ENCODE assay signal across 9 mouse cellular contexts in genomic region chr1:65010153-65010552, GRCm38 (mm10). TPM values are rescaled to one million over a fixed set of nuclear protein-coding genes. Genes with fewer than 3 reads are reported as not detected.
DNase-seq lines count a peak whose midpoint lies in the region; ATAC-seq and TF ChIP-seq lines count a peak whose summit lies in the region.
"Had no signal": no experiment of that assay in that cellular context is flagged by ENCODE, and none has a peak within 500 bp of the region (broad histone marks: within the 10 kb centered on the region; RNA-seq: fewer than 3 reads in every experiment).

No protein-coding gene starts in this region.

- H3K27me3 ChIP-seq in forebrain, embryonic 11.5 days (ENCODE audit: control insufficient read depth, insufficient read depth, low read length): no peaks in the 10 kb centered on the region
- no peaks in the 10 kb centered on the region for H3K27me3 ChIP-seq in hindbrain, embryonic 11.5 days (ENCODE audit: control insufficient read depth, insufficient read depth, low read length)

- no peak overlapping the region for H3K9ac ChIP-seq in ES-E14 (ENCODE audit: insufficient read depth, low read depth, low read length, poor library complexity, severe bottlenecking)
- H3K9ac ChIP-seq in forebrain, embryonic 11.5 days (ENCODE audit: low read length): no peak overlapping the region
- no peak overlapping the region for H3K9ac ChIP-seq in hindbrain, embryonic 11.5 days (ENCODE audit: low read depth, low read length)

- no peak overlapping the region for H3K4me2 ChIP-seq in forebrain, embryonic 11.5 days (ENCODE audit: low read depth, low read length, severe bottlenecking)
- no peak overlapping the region for H3K4me2 ChIP-seq in hindbrain, embryonic 11.5 days (replicated peaks; ENCODE audit: low read depth, low read length)

- ATAC-seq in forebrain, embryonic 11.5 days (replicated peaks; ENCODE audit: low FRiP score): peak; percentile 71
- ATAC-seq in hindbrain, embryonic 11.5 days (ENCODE audit: low FRiP score): peak; percentile 71; the same call in 1 of the 2 replicates

- in situ Hi-C loops in ES-E14 (cut with MboI; ENCODE audit: low sequenced_read_pairs in 2 of 2, unreplicated experiment in 2 of 2): no loop called here

- DNase-seq in ES-E14 (ENCODE audit: low read depth, low spot score): peak; percentile 76
- DNase-seq in brain, embryonic 18.5 days (ENCODE audit: low read depth, low spot score): peak; percentile 58
- DNase-seq in forebrain, embryonic 11.5 days (ENCODE audit: low spot score): peak; percentile 77
- DNase-seq in hindbrain, embryonic 11.5 days (ENCODE audit: low spot score): peak; percentile 85
- peak; percentile 19 to 41 for DNase-seq in layer of hippocampus, adult 8-10 months (ENCODE audit: low spot score in 2 of 2)
- peak; percentile 74 for DNase-seq in lung, postnatal 14 days
- DNase-seq in right cerebral cortex, adult 2 months (ENCODE audit: low spot score in 2 of 2): peak; percentile 58 to 75
- DNase-seq in yolk sac, embryonic 10.5 days (ENCODE audit: low spot score): peak; percentile 60

- H3K36me3 ChIP-seq in ES-E14 (ENCODE audit: control insufficient read depth, insufficient read depth, low read length, poor library complexity, severe bottlenecking): no peaks in the 10 kb centered on the region
- no peaks in the 10 kb centered on the region for H3K36me3 ChIP-seq in forebrain, embryonic 11.5 days (ENCODE audit: control insufficient read depth, insufficient read depth, low read length)
- no peaks in the 10 kb centered on the region for H3K36me3 ChIP-seq in hindbrain, embryonic 11.5 days (ENCODE audit: control insufficient read depth, insufficient read depth, low read length)

- no peaks in the 10 kb centered on the region for H3K9me3 ChIP-seq in ES-E14 (ENCODE audit: control insufficient read depth, insufficient read depth, low read depth, low read length)
- no peaks in the 10 kb centered on the region; the same call in 1 of the 2 replicates for H3K9me3 ChIP-seq in forebrain, embryonic 11.5 days (ENCODE audit: control insufficient read depth, low read length)
- H3K9me3 ChIP-seq in hindbrain, embryonic 11.5 days (ENCODE audit: control insufficient read depth, low read length): no peaks in the 10 kb centered on the region

- no peak overlapping the region for H3K27ac ChIP-seq in ES-E14 (ENCODE audit: insufficient read depth, low read depth, low read length, poor library complexity, severe bottlenecking)
- H3K27ac ChIP-seq in forebrain, embryonic 11.5 days (ENCODE audit: low read depth, low read length): no peak overlapping the region
- no peak overlapping the region for H3K27ac ChIP-seq in hindbrain, embryonic 11.5 days (ENCODE audit: low read depth, low read length)
- H3K27ac ChIP-seq: macrophage had no signal

- no peak overlapping the region for H3K4me3 ChIP-seq in ES-E14 (ENCODE audit: insufficient read depth in 1 of 2, low read depth in 1 of 2, low read length in 2 of 2, poor library complexity in 1 of 2, severe bottlenecking in 1 of 2)
- H3K4me3 ChIP-seq in forebrain, embryonic 11.5 days (ENCODE audit: low read depth, low read length): no peak overlapping the region
- H3K4me3 ChIP-seq in hindbrain, embryonic 11.5 days (ENCODE audit: low read depth, low read length): no peak overlapping the region

- 0 out of 4 replicates have a peak, but pooled peaks cover 0 to 3% of the 10 kb centered on the region in 2 experiments for H3K4me1 ChIP-seq in ES-E14 (ENCODE audit: control insufficient read depth in 2 of 2, insufficient read depth in 2 of 2, low read length in 2 of 2, poor library complexity in 1 of 2)
- H3K4me1 ChIP-seq in forebrain, embryonic 11.5 days (replicated peaks; ENCODE audit: control insufficient read depth, insufficient read depth, low read length): no peaks in the 10 kb centered on the region
- H3K4me1 ChIP-seq in hindbrain, embryonic 11.5 days (replicated peaks; ENCODE audit: control insufficient read depth, insufficient read depth, low read length): no peaks in the 10 kb centered on the region

- 13% methylated on average over 9 of the region's 9 CpGs for WGBS in forebrain, embryonic 11.5 days
- WGBS in hindbrain, embryonic 11.5 days: 15% methylated on average over 9 of the region's 9 CpGs

TF ChIP-seq in ES-E14, 5 proteins besides CTCF, POLR2A, EP300 and RAD21:
- TF ChIP-seq ZC3H11A (IDR thresholded peaks at IDR 0.05; ENCODE audit: borderline replicate concordance, low read depth, low read length): peak; percentile 99
- TF ChIP-seq MAFK (IDR thresholded peaks at IDR 0.05; ENCODE audit: insufficient read depth, low read depth, low read length): no peak
- 0 out of 2 replicates have a peak, but pooled peaks have one; percentile 15 for TF ChIP-seq ZNF384 (IDR thresholded peaks at IDR 0.05; ENCODE audit: low read depth, low read length)

RNA-seq across cellular contexts. Expression of gene Akr1cl, which starts 22.4 kb away (rescaled TPM):
- 0.37 and 1.6 TPM in 2 replicates for total RNA-seq in ES-E14 (2012; rRNA removed)
- 0.24 TPM in 1 of 2 replicates, not detected in the other for polyA plus RNA-seq in forebrain, embryonic 11.5 days (2014; fragmentation: Nextera tagmentation; extraction: Ambion mirVana)
- polyA plus RNA-seq in hindbrain, embryonic 11.5 days (2014; fragmentation: Nextera tagmentation; extraction: Ambion mirVana): 0.36 and 0.68 TPM in 2 replicates
- under 1 TPM in 3 of 4 experiments, not detected in 1; 0.47 to 0.57 (median 0.54) TPM for total RNA-seq in layer of hippocampus, adult 8-10 months (2022)
- polyA plus RNA-seq: macrophage had no signal

RNA-seq across cellular contexts. Expression of gene Cryge, which starts 40.8 kb away (rescaled TPM):
- total RNA-seq in ES-E14 (2012; rRNA removed): 0.42 and 4.3 TPM in 2 replicates
- polyA plus RNA-seq in forebrain, embryonic 11.5 days (2014; fragmentation: Nextera tagmentation; extraction: Ambion mirVana): 0.29 TPM in 1 of 2 replicates, not detected in the other
- 0.33 TPM in 1 of 2 replicates, not detected in the other for polyA plus RNA-seq in hindbrain, embryonic 11.5 days (2014; fragmentation: Nextera tagmentation; extraction: Ambion mirVana)
- not detected for total RNA-seq in layer of hippocampus, adult 8-10 months (2022)
- polyA plus RNA-seq: macrophage had no signal

RNA-seq across cellular contexts. Expression of gene Crygd, which starts 53.1 kb away (rescaled TPM):
- 1.6 TPM in 1 of 2 replicates, not detected in the other for total RNA-seq in ES-E14 (2012; rRNA removed)
- polyA plus RNA-seq in forebrain, embryonic 11.5 days (2014; fragmentation: Nextera tagmentation; extraction: Ambion mirVana): not detected in 2 replicates
- not detected in 2 replicates for polyA plus RNA-seq in hindbrain, embryonic 11.5 days (2014; fragmentation: Nextera tagmentation; extraction: Ambion mirVana)
- total RNA-seq in layer of hippocampus, adult 8-10 months (2022): not detected
- polyA plus RNA-seq: macrophage had no signal

RNA-seq across cellular contexts. Expression of gene Plekhm3, which starts 53.5 kb away (rescaled TPM):
- 9.8 and 10.7 TPM in 2 replicates for total RNA-seq in ES-E14 (2012; rRNA removed)
- 6.5 and 7.2 TPM in 2 replicates for polyA plus RNA-seq in forebrain, embryonic 11.5 days (2014; fragmentation: Nextera tagmentation; extraction: Ambion mirVana)
- polyA plus RNA-seq in hindbrain, embryonic 11.5 days (2014; fragmentation: Nextera tagmentation; extraction: Ambion mirVana): 6.8 and 9.6 TPM in 2 replicates
- 10 to 100 TPM; 37.1 to 46.7 (median 41.8) TPM for total RNA-seq in layer of hippocampus, adult 8-10 months (2022)

Comparison
In these comparisons a context has a peak if more than half of its experiments do, and no peak if none do; other contexts are left out.
1. DNase-seq: peak in every context shown above with its lines; median percentile 85 in hindbrain, embryonic 11.5 days; 77 in forebrain, embryonic 11.5 days; 76 in ES-E14; 74 in lung, postnatal 14 days; 66 in right cerebral cortex, adult 2 months; 60 in yolk sac, embryonic 10.5 days; 58 in brain, embryonic 18.5 days; 30 in layer of hippocampus, adult 8-10 months.